Mouse (Mus musculus) liver, embryonic 14.5 days (tissue): ENCODE data around the gene Gabbr2.

Source experiments
- CTCF ChIP-seq: IDR thresholded peaks from 2 replicates; pipeline ENCODE4 v1.5.1; 2016; ENCODE audit warnings: antibody characterized with exemption, low read depth, control low read depth
- EP300 ChIP-seq: IDR thresholded peaks from 2 replicates; pipeline ENCODE4 v1.6.1; 2016; ENCODE audit warnings: antibody characterized with exemption, low read depth

DNA sequence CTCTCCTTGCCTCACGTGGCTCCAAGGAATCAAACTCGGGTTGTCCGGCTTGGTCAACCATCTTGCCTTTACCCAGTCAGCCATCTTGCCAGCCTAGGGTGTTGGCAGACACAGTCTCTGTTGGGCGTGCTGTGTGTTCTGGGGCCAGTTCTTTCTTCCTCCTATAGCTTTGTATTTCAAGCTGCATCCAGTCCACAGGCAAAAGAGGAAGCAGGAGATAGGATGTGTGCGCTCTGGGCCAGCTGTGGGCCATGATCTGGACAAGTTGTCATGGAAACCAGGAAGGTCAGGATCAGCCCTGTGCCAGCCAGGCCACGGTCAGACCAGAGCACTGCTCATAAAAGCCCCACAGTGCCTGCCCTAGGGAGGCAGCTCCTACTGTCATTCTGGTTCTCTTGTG is 74.9 kb downstream of the Gabbr2 start:
- TF ChIP-seq EP300 (no peak), CTCF (no peak)
